Mouse (Mus musculus) frontal cortex, adult (tissue): ENCODE measurements at regions not wholly inside any gene's neighbourhood (a gene's known extent, or its start where the extent isn't known, plus 50 kb on each side); places are given as distances from the start of the nearest gene placed in this dataset.

ENCODE experiments used
- ATAC-seq: cut with Nextera tagmentation; 2 replicates; pipeline ENCODE4 v1.9.2; 2017; ENCODE audit warnings: mild to moderate bottlenecking, moderate library complexity, mixed read lengths; ENCODE audit not compliant: low TSS enrichment

DNA sequence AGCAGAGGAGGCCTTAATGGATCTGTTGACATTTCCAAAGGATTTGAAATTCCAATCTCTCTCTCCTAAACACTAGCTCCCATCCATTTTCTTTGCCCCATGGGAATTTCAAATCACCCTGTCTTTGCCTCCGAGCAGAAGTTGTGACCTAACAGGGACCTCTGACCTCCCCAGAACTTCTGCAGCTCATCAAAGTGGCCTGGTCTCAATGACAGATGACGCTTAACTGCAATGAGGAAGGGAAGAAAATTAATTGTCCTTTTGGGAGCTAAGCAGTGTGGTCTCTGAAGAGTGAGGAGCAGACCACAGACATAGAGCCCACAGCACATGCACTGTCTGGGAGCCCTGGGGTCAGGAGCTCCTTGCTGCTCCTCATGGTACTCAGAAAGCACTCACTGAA, 155.3 kb downstream of the Tox3 start:
- ATAC-seq, result no peak

DNA sequence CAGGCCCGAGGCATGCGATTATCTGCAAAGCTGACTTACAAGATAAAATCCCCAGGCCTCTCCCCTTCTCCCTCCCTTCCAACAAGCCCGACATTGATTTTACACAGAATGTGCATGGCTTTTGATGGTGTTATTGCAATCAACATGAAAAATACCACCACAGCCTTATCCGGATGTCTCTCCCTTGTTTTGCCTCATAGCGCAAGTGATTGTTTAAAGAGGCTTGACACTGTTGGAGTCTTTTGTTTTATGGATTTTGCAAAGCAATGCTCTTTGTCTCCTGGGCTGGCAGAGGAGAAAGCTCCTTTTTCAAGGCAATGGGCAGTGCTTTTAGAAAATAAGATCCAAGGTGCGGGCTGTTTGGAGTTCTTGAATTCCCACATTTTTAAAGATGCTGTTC, 165.3 kb downstream of the Tox3 start:
- no peak for ATAC-seq

- ATAC-seq, result no peak
Measured at GRCm38 (mm10) chr8:90176771-90177170, 171.4 kb downstream of the Tox3 start.

DNA sequence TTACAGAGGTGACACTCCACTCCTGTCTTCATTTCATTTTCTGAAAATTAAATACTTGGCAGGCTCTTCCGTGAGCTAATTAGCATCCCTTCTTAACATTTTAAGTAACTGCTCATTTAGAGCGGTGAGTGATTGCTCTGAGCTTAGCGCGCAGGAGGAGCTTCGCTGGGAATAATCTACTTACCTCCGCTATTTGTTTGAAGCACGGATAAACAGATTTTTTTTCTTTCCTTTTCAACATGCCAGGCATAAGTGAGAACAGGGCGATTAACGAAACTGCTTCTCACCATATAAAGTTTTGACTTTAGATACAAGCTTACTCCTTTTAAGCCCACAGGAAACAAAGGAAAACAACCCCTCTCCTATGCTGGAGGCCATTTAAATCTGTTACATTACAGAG, 171.8 kb downstream of the Tox3 start:
- ATAC-seq, result no peak

DNA sequence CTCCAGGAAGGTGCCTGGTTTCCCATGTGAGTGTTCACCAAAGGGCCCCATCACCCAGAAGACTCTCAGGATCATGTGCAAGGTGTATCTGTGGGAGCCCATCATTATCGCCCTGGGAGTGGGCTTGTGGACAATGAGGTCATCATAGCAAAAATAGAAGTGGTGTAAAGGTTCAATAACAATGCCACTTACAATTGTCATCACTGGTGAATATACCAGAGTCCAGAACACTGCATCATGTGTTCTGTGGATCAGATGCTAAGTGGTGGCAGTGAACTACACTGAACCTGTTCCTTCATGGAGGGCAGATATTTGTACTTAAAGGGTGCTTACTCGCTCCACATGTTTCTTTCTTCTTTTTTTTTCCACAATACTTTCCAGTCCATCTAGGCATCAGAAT, 181.5 kb downstream of the Tox3 start:
- no peak for ATAC-seq

- no peak for ATAC-seq
Measured at GRCm38 (mm10) chr8:90151477-90151876, 196.7 kb downstream of the Tox3 start.

DNA sequence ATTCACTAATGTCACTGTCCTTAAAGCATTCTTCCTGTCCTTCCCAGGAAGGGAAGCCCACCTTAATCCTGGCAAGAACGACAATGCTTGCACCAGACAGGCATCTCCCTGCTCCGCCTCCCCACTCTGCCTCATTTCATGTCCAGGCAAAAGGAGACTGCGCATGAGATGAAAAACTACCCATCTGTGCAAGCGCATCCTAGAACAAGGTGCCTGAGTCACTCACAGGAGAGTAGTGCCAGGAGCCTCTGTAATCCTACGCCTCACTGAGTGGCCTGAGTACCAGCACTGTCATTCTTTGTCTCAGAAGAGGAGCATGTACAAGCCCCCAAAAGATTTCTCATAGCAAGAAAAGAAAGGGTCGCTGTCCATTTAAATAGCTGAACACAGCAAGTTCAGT, 198.2 kb downstream of the Tox3 start:
- ATAC-seq, result peak; percentile 99

DNA sequence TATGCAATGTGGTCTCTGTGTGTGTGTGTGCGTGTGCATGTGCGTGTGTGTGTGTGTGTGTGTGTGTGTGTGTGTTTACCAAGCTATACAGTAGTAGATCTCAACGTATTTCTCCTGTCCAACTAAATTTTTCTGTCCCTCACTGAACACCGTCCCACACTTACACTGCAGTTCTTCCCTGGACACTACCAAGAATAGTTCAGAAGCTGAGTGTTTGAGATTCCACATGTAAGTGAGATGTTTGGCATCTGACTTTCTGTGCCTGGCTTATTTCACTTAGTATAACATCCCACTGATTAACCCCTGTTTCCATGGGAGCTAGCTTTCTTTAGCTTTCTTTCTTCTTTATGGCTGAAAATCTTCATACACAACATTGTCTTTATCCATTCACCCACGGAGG, 213.5 kb downstream of the Tox3 start:
- no peak for ATAC-seq

DNA sequence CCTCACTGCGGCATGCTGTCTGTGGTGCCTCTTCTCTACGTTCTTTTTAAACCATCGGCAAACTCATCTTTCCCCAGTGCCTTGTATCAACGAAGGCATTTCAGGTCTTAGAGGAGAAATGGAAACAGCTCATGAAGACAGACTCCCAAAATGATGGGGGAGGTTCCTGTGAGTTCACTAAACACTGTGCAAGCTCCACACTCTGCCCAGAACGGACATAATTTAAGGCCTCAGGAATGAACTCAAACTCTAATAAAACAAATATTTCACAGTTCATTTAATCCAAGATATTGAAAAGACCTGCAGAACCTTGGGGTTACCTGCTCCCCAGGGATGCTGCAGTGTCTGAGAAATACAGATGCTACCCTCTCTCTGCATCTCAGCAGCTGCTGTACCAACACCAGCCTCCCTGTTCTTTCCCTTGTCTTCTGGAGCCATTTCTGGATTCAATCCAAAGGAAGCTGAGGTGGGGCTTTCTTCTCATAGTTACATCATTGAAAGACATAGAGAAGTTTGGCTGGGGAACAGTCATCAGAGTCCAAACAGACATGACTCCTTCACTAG, 217.4 kb downstream of the Tox3 start:
- ATAC-seq, result no peak

DNA sequence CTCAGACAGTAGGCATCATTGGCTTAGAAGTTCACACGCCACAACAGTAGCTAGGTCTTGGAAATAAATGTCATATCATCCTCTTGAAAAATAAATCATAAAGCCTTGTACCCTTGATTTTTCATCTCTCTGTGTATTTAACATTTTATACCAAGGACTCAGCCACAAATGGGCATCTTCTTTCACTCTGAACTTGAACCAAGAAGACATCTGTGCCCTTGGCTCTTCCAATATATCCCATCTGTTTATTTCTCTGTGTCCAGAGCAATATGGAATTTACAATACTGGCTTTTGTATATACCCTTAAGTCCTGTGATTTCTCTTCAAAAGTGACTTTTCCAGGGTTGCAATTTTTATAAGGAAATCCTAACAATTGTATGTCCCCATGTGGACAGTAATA, 222.7 kb downstream of the Tox3 start:
- ATAC-seq, result no peak

GRCm38 (mm10) chr8:90123101-90123500, 225.0 kb downstream of the Tox3 start:
- ATAC-seq, result no peak

- ATAC-seq, result no peak
Measured at GRCm38 (mm10) chr8:90121935-90122334, 226.2 kb downstream of the Tox3 start.

GRCm38 (mm10) chr8:90121017-90121416, 227.1 kb downstream of the Tox3 start:
- ATAC-seq, result no peak

GRCm38 (mm10) chr8:90115436-90115835, 232.7 kb downstream of the Tox3 start:
- ATAC-seq, result peak; percentile 93

DNA sequence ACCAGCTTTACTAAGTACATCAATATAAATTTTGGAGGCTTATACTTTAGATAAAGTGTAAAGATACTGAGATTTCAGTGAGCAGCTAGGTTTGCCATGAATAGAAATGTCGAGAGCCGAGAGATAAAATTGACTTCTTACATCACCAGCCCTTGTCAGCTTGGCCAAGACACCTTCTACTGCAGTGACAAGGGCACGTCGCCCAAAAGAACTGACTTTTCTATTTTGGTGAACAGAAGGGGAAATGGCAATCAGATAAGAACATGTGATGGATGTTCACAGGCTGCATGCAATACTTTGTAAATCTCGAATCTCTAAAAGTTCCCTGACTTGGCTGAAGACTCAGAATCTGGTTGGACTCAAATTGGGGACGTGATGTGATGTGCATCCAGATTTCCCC, 247.6 kb downstream of the Tox3 start:
- no peak for ATAC-seq

GRCm38 (mm10) chr8:90082630-90083029, 265.5 kb downstream of the Tox3 start:
- ATAC-seq, result no peak

GRCm38 (mm10) chr8:90076381-90076780, 271.8 kb downstream of the Tox3 start:
- ATAC-seq, result no peak

- ATAC-seq, result no peak
Measured at GRCm38 (mm10) chr8:90075796-90076195, 272.3 kb downstream of the Tox3 start.

- ATAC-seq, result no peak
Measured at GRCm38 (mm10) chr8:90070006-90070405, 278.1 kb downstream of the Tox3 start.

DNA sequence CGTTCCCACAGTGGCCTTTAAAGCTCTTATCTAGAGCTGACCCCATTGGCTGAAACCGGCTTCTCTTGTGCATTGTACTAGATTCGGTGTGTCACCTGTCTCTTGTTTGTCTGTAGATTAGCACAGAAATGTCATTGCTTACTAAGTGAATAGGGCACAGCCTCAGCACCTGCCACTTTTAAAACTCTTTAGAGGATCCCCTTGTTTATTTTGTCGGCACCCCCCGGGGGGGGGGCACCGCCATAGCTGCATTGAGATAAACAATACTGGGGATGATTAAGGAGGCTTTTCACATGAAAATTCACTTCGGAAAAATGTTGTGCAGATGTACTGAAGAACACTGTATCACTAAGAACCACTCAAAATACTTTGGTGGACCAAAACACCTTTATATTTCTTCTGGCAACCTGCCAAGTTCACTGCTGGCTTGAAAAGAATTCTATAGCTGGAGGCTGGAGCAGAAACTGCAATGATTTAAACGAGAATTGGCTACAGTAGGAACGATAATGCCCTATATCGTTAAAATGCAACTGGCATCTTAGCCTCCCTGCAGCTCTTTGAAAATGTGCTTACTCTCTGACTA, 278.6 kb downstream of the Tox3 start:
- ATAC-seq, result no peak

GRCm38 (mm10) chr8:90068441-90068840, 279.7 kb downstream of the Tox3 start:
- no peak for ATAC-seq

DNA sequence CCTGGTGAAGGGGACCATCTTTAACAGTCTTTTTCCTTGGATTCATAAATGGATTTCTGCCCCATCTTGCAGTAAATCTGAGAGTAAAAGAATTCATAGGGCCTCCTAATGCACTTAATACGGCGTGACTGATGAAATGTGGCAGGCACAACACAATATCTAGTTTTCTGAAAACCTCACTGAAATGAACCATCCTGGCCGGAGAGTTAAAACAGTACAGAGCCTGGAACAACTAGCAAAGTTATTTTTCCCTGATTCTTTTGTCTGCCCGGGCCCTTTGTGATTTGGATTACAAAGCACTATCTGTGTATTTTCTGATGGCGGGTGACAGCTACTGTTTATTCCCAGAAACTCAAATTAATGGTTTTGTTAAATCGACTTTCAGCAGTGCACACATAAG, 283.8 kb downstream of the Tox3 start:
- no peak for ATAC-seq

DNA sequence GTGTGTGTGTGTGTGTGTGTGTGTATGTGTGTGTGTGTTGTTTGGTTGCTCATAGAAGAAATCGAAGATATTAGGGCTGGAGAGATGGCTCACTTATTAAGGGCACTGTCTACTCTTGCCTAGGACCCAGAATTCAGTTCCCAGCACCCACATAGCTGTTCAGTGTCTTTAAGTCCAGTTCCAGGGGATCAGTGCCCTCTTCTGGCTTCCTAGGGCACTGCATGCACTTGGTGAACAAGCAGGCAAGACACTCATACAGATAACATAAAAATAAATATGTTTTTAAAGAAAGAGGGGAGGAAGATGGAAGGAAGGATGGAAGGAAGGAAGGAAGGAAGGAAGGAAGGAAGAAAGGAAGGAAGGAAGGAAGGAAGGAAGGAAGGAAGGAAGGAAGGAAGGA, 284.9 kb downstream of the Tox3 start:
- no peak for ATAC-seq

- no peak for ATAC-seq
Measured at GRCm38 (mm10) chr8:90058631-90059166, 289.4 kb downstream of the Tox3 start.
